Mouse (Mus musculus) small intestine, adult 2 months (tissue): ENCODE results near the gene Islr.

ENCODE experiments used
- CTCF ChIP-seq: fragments of 200-500 bp; IDR thresholded peaks from 2 replicates; pipeline ENCODE4 v1.5.1; 2012; ENCODE audit warnings: low read depth, mild to moderate bottlenecking, control low read depth, inconsistent platforms, low read length, moderate library complexity, mixed read lengths; ENCODE audit not compliant: insufficient replicate concordance, insufficient read length; ENCODE audit errors: extremely low read depth
- POLR2A ChIP-seq: fragments of 200-500 bp; IDR thresholded peaks from 2 replicates; pipeline ENCODE4 v1.6.1; 2012; ENCODE audit warnings: low read depth, mild to moderate bottlenecking, control low read depth, inconsistent platforms, low read length, moderate library complexity

GRCm38 (mm10) chr9:58174818-58175251 is 29.3 kb downstream of the Islr start:
- TF ChIP-seq CTCF, result no peak
- no peak for TF ChIP-seq POLR2A
